Mouse (Mus musculus): Measurements from ENCODE around the gene Sept9.

Sept9 gene

GRCm38 (mm10) chr11:117222899-117223298, 23.4 kb downstream of the Sept9 start:
- no peak for DNase-seq

GRCm38 (mm10) chr11:117224804-117225203, 25.3 kb downstream of the Sept9 start:
- no peak for DNase-seq

GRCm38 (mm10) chr11:117225531-117226213, 26.2 kb downstream of the Sept9 start:
- no peak for DNase-seq

GRCm38 (mm10) chr11:117226214-117226535, 26.7 kb downstream of the Sept9 start:
- DNase-seq: no peak

GRCm38 (mm10) chr11:117228139-117228538, 28.7 kb downstream of the Sept9 start:
- no peak for DNase-seq

GRCm38 (mm10) chr11:117231551-117231950, 32.1 kb downstream of the Sept9 start:
- peak; percentile 23 to 54 for DNase-seq

- peak; percentile 74 to 86 for DNase-seq
These were observed 32.6 kb downstream of the Sept9 start for GRCm38 (mm10) chr11:117232032-117232431.

DNA sequence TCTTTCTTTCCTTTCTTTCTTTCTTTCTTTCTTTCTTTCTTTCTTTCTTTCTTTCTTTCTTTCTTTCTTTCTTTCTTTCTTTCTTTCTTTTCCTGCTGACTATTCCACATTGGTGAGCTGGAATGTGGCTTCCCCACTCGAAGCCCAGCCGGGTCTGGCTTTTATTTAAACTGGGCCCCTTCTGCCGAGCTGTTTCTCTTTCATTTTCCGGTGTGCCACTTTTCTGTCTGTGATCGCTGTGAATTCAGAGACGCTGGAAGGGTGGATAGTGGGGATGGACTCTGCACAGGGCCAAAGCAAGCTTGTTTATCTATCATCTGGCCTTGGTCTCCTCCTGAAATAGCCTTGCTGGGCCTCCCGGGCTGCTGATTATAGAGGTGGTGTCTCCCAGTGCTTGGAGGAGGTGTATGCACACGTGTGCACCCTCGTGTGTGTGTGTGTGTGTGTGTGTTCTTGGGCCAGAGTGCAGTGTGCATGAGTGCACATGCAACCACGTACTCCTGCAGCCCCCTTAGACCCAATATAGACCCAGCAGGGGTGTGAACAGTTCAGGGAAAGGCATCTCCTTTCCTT, 33.5 kb downstream of the Sept9 start:
- no peak for DNase-seq

DNA sequence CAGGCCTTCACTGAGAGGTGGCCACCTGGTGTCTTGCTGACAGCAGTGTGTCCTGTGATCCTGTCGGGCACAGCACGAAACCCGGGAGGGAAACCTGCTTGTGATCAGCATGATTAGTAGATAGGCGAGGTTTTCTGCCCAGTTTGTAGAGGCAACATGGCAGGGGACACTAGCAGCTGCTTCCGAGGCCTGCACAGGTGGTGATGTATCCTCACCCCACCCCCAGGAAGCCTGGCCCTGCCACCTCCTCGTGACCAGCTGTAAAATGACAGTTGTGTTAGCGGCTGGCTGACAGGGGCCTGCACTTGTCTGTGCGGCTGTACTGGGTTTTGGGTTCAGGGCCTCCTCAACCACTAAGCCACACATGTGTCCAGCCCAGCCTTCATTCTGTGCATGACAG, 34.4 kb downstream of the Sept9 start:
- DNase-seq: no peak

DNA sequence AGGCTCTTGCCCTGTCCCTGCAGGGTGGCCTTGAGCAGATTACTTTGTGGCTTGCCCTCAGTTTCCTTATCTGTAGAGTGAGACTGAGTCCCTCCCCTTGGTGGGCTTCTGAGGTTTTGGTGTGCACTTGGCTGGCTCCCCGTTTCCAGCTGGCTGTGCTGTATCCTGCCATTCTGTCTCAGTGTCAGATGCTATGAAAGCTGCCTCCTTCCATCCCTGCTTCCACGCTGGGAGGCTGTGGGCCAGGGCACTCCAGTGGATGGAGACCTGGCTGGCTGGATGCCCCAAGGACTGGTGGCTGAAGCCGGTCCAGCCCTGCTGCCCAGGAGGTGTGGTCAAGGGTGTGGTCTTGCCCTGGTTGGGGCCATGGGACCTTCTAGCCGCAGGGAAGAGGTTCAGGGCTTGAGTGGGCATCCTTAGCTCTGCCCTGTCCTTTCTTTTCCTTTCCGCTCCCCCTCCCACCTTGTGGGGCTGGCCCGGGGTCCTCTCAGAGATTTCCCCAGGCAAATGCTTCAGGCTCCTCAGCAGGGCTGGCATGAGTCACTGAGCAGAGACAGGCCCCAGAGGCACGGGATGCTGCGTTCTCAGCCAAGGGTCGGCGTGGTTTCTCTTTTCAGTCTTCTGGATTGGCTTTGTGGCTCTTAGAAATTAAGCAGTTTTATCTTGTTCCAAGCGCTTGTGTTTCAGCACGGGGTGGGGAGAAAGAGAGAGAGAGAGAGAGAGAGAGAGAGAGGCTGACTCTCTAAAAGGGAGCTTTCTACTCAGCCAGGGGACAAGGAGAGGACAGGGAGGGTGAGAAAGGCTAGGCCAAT, 35.8 kb downstream of the Sept9 start:
- DNase-seq: peak; percentile 44 to 76

- peak; percentile 43 to 82 for DNase-seq
These were observed 36.5 kb downstream of the Sept9 start for GRCm38 (mm10) chr11:117235898-117236459.

GRCm38 (mm10) chr11:117238169-117238568, 38.7 kb downstream of the Sept9 start:
- peak; percentile 88 to 94 for DNase-seq

DNA sequence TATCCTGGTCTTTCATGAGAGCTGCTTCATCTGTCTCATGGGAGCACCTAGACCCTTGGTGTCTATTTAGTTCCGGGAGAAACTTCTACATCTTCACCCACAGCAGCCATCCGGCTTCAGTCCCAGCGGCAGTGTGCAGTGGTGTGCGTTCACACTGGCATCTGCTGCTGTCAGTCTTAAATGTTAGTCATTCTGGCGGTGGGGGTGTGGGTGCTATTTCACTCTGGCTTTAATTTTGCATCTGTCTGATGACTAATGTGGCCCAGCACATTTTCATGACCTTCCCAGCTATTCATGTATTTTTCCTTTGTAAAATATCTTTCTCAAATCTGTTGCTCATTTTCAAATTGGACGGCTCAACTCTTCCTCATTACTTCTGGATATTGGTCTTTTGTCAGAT, 40.2 kb downstream of the Sept9 start:
- no peak for DNase-seq

DNA sequence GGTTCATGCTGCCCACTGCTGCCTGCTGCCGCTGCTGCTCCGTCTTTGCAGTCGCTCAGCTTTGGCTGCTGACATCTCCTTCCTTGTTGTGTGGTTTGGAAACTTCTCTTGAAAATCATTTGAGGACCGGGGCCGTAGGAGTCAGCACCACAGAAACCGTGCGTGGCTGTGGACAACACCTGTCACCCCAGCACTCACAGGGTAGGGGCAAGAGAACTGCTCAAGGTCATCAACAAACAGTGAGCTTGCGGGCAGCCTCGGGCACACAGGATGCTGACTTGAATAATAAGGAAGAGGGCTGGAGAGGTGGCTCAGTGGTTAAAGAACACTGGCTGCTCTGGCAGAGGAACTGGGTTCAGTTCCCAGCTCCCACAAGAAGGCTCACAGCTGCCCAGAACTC, 40.9 kb downstream of the Sept9 start:
- DNase-seq: no peak

- peak; percentile 41 to 77 for DNase-seq
These were observed 41.6 kb downstream of the Sept9 start for GRCm38 (mm10) chr11:117240861-117241738.

- DNase-seq: no peak
These were observed 43.1 kb downstream of the Sept9 start for GRCm38 (mm10) chr11:117242339-117243084.

- DNase-seq: no peak
These were observed 44.3 kb downstream of the Sept9 start for GRCm38 (mm10) chr11:117243536-117244290.

GRCm38 (mm10) chr11:117245041-117245725, 45.7 kb downstream of the Sept9 start:
- DNase-seq: no peak

DNA sequence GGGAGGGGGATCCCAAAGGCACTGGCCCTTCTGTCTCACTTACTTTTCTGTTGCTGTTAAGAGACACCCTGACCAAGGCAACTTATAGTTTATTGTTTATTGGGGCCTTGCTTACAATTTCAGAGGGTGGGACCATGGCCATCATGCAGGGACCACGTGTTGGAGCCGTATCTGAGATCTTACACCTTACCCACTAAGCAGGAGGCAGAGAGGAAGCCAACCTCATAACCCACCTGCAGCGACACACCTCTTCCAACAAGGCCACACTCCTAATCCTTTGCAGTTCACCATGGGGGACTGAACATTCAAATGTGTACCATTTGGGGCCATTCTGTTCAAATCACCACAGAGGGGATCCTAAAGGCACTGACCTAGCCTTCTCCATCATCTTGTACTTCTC, 46.4 kb downstream of the Sept9 start:
- no peak for DNase-seq

- DNase-seq: no peak
These were observed 46.8 kb downstream of the Sept9 start for GRCm38 (mm10) chr11:117246286-117246685.
